Mouse (Mus musculus): ENCODE measurements around the gene Acads.
A peak's percentile ranks its signal among the peaks of the same experiment; 100 is the strongest.
"Not testable (repeated sequence)": the region's sequence is repeated elsewhere in the genome, so short reads cannot be mapped to it uniquely, and the experiment has no call there.

Acads gene

DNA sequence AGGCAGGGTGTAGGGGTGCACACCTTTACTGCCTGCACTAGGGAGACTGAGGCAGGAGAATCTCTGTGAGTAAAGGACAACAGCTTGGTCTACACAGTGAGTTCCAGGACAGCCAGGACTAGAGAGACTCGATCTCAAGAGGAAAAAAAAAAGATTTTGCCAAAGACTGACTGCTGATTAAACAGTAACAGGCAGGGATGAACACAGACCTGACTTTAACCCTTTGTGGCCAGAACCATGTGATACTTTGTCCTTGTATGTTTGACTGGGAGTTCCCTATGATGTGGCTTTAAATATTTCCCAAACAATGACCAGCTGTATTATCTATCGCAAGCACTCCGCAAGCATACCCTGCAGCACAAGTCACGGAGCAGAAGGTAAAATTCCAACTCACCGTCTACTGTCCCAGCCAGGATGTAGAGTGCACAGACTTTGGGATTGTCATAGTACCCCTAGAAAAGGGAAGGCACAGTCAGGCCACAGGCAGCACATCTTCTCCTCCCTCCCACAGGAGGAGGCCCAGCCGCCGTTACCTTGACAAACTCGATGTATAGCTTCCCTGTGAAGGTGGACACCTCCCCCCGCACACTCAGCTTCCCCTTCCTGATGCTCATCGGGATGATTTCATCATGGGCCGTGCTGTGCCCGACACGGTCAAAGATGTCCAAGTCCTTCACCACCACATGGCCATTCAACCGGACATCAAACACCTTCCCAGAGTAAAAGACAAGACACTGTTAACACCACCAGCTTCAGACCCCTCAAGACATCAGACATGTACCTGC lies 30.7 kb upstream of the Acads start:
- DNase-seq (ENCODE audit: low spot score in 2 of 2) = no peak

DNA sequence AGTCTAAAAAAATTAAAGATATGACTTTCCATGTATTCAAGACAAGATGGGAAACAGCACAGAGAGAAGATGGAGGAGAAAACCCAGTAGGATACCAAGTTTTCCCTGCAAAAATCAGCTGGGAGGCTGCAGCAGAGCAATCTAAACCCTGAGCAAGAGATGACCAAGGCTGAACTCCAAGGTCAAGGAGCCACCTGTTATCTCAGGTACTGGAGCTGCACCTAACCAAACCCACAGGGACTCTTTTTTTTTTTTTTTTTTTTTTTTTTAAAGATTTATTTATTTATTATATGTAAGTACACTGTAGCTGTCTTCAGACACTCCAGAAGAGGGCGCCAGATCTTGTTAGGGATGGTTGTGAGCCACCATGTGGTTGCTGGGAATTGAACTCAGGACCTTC lies 29.7 kb upstream of the Acads start:
- not testable (repeated sequence) for DNase-seq (ENCODE audit: low spot score in 2 of 2)

- DNase-seq (ENCODE audit: low spot score in 2 of 2) = no peak
These were observed 29.2 kb upstream of the Acads start for GRCm38 (mm10) chr5:115148378-115148777.

- no peak for DNase-seq (ENCODE audit: low spot score in 2 of 2)
These were observed 28.2 kb upstream of the Acads start for GRCm38 (mm10) chr5:115147388-115147787.

DNA sequence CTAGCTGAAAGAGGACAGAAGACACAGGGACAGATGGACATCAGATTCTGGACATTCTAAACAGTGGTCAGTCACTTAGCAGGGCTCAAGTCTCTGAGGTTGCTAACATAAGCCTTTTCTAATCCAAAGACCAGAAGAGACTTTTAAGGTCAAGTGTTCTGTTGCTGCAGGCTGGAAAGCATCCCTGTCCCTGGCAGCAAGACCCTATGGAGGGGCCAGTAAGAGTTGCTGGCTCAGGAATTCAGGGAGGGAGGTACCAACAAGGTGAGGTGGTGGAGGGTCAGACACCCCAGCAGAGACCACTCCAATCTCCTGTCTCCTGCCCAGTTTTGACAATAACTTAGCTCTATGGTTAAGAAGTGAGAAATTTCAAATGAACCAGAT lies 27.6 kb upstream of the Acads start:
- no peak for DNase-seq (ENCODE audit: low spot score in 2 of 2)

DNA sequence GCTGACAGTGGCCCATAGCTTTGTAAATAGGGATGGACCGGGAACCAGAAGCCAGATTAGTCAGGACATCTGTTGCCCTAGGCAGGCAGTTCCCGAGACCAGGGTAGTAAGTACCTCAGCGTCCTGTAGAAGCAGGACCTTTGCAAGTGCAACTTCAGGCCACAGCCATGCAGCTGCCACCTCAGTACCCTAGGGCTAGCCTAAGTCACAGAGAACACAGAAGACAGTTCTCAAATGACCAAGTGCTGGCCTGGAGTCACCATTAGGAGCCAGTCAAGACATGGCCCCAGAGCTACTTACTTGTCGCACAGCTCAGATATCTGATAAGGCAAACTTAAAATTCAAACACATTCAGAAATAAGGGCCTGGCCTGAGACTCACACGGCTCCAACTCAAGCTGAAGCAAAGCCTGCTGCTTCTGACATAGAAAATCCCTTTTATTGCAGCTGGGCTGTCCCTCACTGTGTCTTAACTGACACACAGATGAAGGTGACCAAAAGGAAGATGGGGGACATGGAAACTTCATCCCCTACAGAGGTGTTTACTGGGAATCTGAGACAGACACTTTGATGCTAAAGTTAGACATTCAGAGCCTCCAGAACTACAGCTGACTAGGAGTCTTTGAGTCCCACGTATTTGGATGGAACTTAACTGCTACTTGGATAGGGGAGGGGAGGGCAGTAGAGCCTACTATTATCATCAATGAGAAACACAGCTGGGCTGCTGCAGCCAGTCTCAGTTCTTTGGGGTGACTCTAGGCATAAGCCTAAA lies 27.0 kb upstream of the Acads start:
- DNase-seq (ENCODE audit: low spot score in 2 of 2) = no peak

DNA sequence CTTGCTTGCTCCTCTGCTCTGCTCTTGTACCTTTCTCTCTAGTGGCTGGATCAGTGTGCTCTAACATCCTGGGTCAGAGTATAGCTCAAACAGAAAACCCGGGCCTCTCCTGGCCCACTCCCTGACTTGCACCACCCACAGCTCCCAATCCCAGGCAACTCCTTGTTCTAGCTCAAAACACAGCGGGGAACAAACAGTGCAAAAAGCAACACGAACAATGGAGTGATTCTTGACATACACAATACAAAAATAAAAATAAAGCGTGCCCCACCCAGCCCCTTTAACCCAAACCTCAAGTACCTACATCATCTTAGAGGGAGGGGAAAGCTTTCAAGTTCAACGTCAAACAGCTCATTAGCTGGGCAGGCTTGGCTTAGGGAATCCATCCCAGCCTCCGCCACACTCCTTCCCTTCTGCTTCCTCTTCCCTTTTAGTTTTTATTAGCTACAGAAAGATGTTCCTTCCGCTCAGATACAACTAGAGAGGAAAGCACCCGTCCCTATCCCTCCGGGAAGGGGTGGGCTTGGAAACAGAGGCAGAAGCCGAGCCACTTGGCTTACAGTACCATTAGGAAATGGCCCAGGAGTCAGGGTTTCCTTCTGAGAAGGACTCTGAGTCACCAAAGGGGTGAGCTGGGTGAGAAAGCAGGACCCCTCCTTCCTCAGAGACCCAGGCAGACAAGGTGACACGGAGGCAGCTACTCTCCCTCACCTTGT lies 26.3 kb upstream of the Acads start:
- DNase-seq (ENCODE audit: low spot score in 2 of 2) = no peak

- no peak for DNase-seq (ENCODE audit: low spot score in 2 of 2)
These were observed 25.3 kb upstream of the Acads start for GRCm38 (mm10) chr5:115144471-115144870.

GRCm38 (mm10) chr5:115143552-115143951 lies 24.4 kb upstream of the Acads start:
- peak in 1 of 2 experiments; percentile 52 for DNase-seq (ENCODE audit: low spot score in 2 of 2)

DNA sequence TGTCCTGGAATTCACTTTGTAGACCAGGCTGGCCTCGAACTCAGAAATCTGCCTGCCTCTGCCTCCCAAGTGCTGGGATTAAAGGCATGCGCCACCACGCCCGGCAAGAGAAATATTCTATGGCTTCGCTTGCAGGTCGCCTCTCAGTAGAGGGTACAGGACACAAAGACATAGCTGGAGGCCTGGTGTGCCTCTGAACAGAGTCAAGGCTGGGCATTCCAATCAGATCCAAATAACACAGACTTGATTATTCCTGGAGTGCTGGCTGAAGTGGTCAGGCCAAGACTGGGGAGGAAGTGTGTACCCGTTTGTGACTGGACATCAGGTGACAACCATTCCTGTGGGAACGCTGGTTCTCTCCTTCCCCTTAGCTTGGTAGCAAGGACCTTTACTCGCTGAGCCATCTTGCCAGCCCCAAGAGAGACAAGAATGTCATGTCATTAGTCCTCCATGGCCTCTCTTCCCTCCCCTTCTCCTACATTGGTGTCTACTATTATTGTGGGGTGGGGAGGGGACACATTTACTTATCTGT lies 23.1 kb upstream of the Acads start:
- no peak for DNase-seq (ENCODE audit: low spot score in 2 of 2)

GRCm38 (mm10) chr5:115140726-115141125 lies 21.6 kb upstream of the Acads start:
- no peak for DNase-seq (ENCODE audit: low spot score in 2 of 2)

GRCm38 (mm10) chr5:115139124-115139523 lies 20.0 kb upstream of the Acads start:
- DNase-seq (ENCODE audit: low spot score in 2 of 2) = no peak

- peak; percentile 70 to 84 for DNase-seq (ENCODE audit: low spot score in 2 of 2)
These were observed 15.4 kb upstream of the Acads start, which contains the start of gene Unc119b for GRCm38 (mm10) chr5:115134234-115135165. TSS of gene Unc119b (minus strand) at chr5:115134975.

- no peak for DNase-seq (ENCODE audit: low spot score in 2 of 2)
These were observed 14.4 kb upstream of the Acads start for GRCm38 (mm10) chr5:115133358-115134066.

GRCm38 (mm10) chr5:115132465-115132864 lies 13.3 kb upstream of the Acads start:
- no peak for DNase-seq (ENCODE audit: low spot score in 2 of 2)

DNA sequence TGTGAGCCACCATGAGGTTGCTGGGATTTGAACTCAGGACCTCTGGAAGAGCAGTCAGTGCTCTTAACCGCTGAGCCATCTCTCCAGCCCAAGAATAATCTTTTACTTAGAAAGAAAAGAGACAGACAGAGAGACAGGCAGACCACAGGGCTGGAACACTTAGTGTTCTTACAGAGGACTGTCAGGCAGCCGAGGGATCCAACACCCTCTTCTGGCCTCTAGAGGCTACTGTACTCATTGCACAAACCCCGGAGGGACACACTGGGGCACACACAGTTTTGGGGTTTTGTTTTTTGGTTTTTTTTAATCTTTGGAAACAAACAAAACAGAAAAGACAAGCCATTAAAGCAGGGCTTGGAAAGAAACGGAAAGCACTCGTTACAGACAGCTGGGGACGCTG lies 10.2 kb upstream of the Acads start:
- DNase-seq (ENCODE audit: low spot score in 2 of 2) = no peak

- DNase-seq (ENCODE audit: low spot score in 2 of 2) = no peak
These were observed 8.5 kb upstream of the Acads start for GRCm38 (mm10) chr5:115127421-115128179.

DNA sequence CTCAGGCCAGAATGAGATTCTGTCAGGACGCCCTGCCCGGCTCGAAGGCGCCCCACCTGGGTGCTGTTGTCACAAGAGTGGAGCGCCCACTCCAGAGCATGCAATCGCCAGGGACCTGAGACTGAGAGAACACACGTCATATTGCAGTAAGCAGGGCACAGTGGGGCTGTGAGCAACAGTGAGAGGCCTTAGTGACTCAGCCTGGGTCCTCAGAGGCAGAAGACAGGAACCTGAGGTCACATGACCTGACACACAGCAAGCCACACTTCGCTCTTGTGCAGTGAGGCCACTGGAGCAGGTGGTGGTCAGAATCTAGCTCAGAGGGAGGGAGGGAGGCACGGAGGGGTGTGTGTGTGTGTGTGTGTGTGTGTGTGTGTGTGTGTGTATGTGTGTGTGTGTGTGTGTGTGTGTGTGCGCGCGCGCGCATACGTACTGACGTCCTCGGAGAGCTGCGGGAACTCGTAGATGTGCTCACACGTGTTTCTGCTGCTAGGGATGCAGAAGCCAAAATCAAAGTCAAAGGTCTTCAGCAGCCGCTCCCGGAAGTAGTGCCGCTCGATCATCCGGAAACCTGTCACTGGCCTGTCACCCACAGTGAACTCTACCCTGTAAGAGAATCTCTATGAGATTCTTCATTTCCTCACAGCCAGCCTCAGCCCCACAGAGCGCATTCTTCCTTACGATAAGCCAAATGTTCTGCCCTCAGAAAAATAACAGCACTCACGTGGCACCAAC lies 7.6 kb upstream of the Acads start:
- DNase-seq (ENCODE audit: low spot score in 2 of 2) = no peak
